Mouse (Mus musculus) myocyte (in vitro differentiated cells): Measurements from ENCODE around the gene Tnfaip1. TPM values are rescaled to one million over a fixed set of nuclear protein-coding genes. Genes with fewer than 3 reads are reported as not detected.

Experiments used
- H3K27me3 ChIP-seq: one replicate; pipeline ENCODE4 v1.6.1; 2011; ENCODE audit not compliant: control insufficient read depth, insufficient read depth, insufficient read length
- H3K36me3 ChIP-seq: one replicate; pipeline ENCODE4 v1.6.1; 2011; ENCODE audit not compliant: control insufficient read depth, insufficient read depth
- H3K4me2 ChIP-seq: one replicate; pipeline ENCODE4 v1.6.1; 2011; ENCODE audit warnings: low read depth, control low read depth
- H3K4me3 ChIP-seq: one replicate; pipeline ENCODE4 v1.5.1; 2011; ENCODE audit warnings: mild to moderate bottlenecking, control low read depth, moderate library complexity
- H3K79me2 ChIP-seq: one replicate; pipeline ENCODE4 v1.6.1; 2011; ENCODE audit not compliant: control insufficient read depth, insufficient read depth
- H3ac ChIP-seq: one replicate; pipeline ENCODE4 v1.6.1; 2011; ENCODE audit not compliant: control insufficient read depth, insufficient read length
- CEBPB ChIP-seq: IDR thresholded peaks from 2 replicates; pipeline ENCODE4 v1.6.1; 2011; ENCODE audit warnings: mild to moderate bottlenecking, moderate library complexity; ENCODE audit not compliant: poor library complexity, insufficient read depth, severe bottlenecking
- E2F4 ChIP-seq: IDR thresholded peaks from one replicate; pipeline ENCODE4 v1.6.1; 2011; ENCODE audit warnings: mild to moderate bottlenecking, control low read depth, moderate library complexity; ENCODE audit not compliant: insufficient read depth
- MAX ChIP-seq: IDR thresholded peaks from one replicate; pipeline ENCODE4 v1.6.1; 2011; ENCODE audit warnings: low read depth, mild to moderate bottlenecking, control low read depth
- MYOD1 ChIP-seq, 3 experiments: IDR thresholded peaks; one replicate each; pipeline ENCODE4 v1.6.1; 2011; ENCODE audit warnings: control low read depth in 2 of 3, low read depth in 2 of 3, mild to moderate bottlenecking in 2 of 3, moderate library complexity in 1 of 3; ENCODE audit not compliant: insufficient read length in 2 of 3, control insufficient read depth in 1 of 3
- MYOG ChIP-seq, 3 experiments: IDR thresholded peaks; one replicate each; pipeline ENCODE4 v1.6.1; 2011; ENCODE audit warnings: control low read depth in 2 of 3, low read depth in 2 of 3, mild to moderate bottlenecking in 2 of 3; ENCODE audit not compliant: insufficient read length in 2 of 3, control insufficient read depth in 1 of 3, insufficient read depth in 1 of 3
- POLR2A ChIP-seq: IDR thresholded peaks from one replicate; pipeline ENCODE4 v1.6.1; 2011; ENCODE audit warnings: low read depth, mild to moderate bottlenecking, control low read depth, moderate library complexity; ENCODE audit not compliant: insufficient read length
- POLR2AphosphoS2 ChIP-seq: IDR thresholded peaks from one replicate; pipeline ENCODE4 v1.6.1; 2011; ENCODE audit warnings: low read depth, control low read depth; ENCODE audit not compliant: insufficient read length
- REST ChIP-seq: IDR thresholded peaks from one replicate; pipeline ENCODE4 v1.6.1; 2011; ENCODE audit warnings: mild to moderate bottlenecking, control low read depth, moderate library complexity; ENCODE audit not compliant: insufficient read depth, insufficient read length
- SRF ChIP-seq: IDR thresholded peaks from one replicate; pipeline ENCODE4 v1.6.1; 2011; ENCODE audit warnings: low read depth; ENCODE audit not compliant: control insufficient read depth, insufficient read length
- TCF12 ChIP-seq: IDR thresholded peaks from one replicate; pipeline ENCODE4 v1.6.1; 2011; ENCODE audit warnings: mild to moderate bottlenecking, control low read depth; ENCODE audit not compliant: poor library complexity, insufficient read depth, severe bottlenecking
- TCF3 ChIP-seq: IDR thresholded peaks from one replicate; pipeline ENCODE4 v1.6.1; 2011; ENCODE audit warnings: low read depth, control low read depth; ENCODE audit not compliant: insufficient read length
- USF1 ChIP-seq: IDR thresholded peaks from one replicate; pipeline ENCODE4 v1.6.1; 2011; ENCODE audit warnings: low read depth, mild to moderate bottlenecking, control low read depth, moderate library complexity
- polyA plus RNA-seq: library from polyadenylated mRNA; unstranded; fragments of >200 nt; fragmentation: generic; extraction: Trizol; gene quantifications from one replicate; pipeline ENCODE4 v1.2.1, GENCODE M21; 2012; ENCODE audit warnings: missing spikeins

Tnfaip1 gene
- polyA plus RNA-seq, 1 experiment, result 59.3 TPM

DNA sequence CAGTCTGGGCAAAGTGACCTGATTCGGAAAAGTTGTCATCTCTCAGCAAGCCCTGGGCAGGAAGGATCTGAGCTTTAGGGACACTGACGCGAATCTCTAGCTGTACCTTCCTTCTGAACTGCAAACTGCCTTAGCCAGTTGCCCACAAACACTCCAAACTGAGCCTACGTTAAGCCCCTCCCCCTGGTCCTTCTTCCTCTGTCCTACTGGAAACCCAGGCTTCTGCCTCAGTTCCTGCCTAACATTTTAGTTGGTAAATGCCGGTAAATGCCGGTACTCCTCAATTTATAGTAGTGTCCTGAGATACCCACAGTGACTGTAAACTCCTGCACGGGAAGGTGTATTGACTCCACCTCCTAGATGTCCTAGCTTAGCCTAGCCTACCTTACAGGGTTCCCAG, 52.5 kb downstream of the Tnfaip1 start:
- peaks cover 26% of the 10 kb centered on the region for H3K27me3 ChIP-seq
- no peak overlapping the region for H3K4me2 ChIP-seq
- H3K36me3 ChIP-seq, result no peaks in the 10 kb centered on the region
- TF ChIP-seq POLR2A (no peak), MYOG (IDR thresholded peaks at IDR 0.05; ENCODE audit: control insufficient read depth in 1 of 3, insufficient read depth in 1 of 3, insufficient read length in 2 of 3, low read depth in 2 of 3) (no peak), REST (no peak), MYOD1 (IDR thresholded peaks at IDR 0.05; ENCODE audit: control insufficient read depth in 1 of 3, insufficient read length in 2 of 3, low read depth in 2 of 3) (no peak), MAX (no peak), USF1 (no peak), SRF (no peak), TCF12 (no peak), E2F4 (no peak), CEBPB (no peak), POLR2AphosphoS2 (no peak), TCF3 (no peak)
- no peaks in the 10 kb centered on the region for H3K79me2 ChIP-seq
- no peak overlapping the region for H3ac ChIP-seq
- H3K4me3 ChIP-seq, result no peak overlapping the region

DNA sequence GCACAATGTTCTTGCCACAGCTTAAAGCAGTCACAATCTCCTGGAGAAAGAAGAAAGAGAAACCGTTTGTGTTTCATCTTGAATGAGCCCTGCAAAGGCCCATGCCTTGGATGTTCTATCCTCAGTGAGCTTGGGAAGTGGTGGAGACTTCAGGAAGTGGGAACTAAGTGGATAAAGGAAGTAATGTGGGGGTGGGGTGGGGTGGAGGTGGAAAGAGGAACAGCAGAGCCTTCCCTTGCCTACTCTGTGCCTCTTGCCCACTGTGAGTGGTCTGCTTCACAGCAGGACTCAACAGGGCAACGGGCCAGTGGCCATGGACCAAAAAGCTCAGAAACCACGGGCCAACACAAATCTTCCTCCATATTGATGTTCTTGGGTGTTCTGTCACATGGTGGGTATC, 60.8 kb downstream of the Tnfaip1 start:
- H3K27me3 ChIP-seq, result peaks cover 20% of the 10 kb centered on the region
- H3K36me3 ChIP-seq, result no peaks in the 10 kb centered on the region
- no peak overlapping the region for H3ac ChIP-seq
- H3K79me2 ChIP-seq, result no peaks in the 10 kb centered on the region
- no peak overlapping the region for H3K4me2 ChIP-seq
- H3K4me3 ChIP-seq, result no peak overlapping the region
- TF ChIP-seq MYOG (IDR thresholded peaks at IDR 0.05; ENCODE audit: control insufficient read depth in 1 of 3, insufficient read depth in 1 of 3, insufficient read length in 2 of 3, low read depth in 2 of 3) (no peak), REST (no peak), USF1 (no peak), E2F4 (no peak), TCF12 (no peak), TCF3 (no peak), CEBPB (no peak), MAX (no peak), POLR2AphosphoS2 (no peak), SRF (no peak), POLR2A (no peak), MYOD1 (IDR thresholded peaks at IDR 0.05; ENCODE audit: control insufficient read depth in 1 of 3, insufficient read length in 2 of 3, low read depth in 2 of 3) (no peak)

Other genes with a start within 250 kb of the Tnfaip1 start
- gene BC030499, start 245.5 kb downstream of the Tnfaip1 start, polyA plus RNA-seq, result 0.20 TPM
- 19.2 TPM for gene Spag5, start 234.8 kb downstream of the Tnfaip1 start, polyA plus RNA-seq
- 1.7 TPM for gene Aldoc, start 213.4 kb downstream of the Tnfaip1 start, polyA plus RNA-seq
- 50.2 TPM for gene Pigs, start 207.9 kb downstream of the Tnfaip1 start, polyA plus RNA-seq
- 24.8 TPM for gene Unc119, start 192.8 kb downstream of the Tnfaip1 start, polyA plus RNA-seq
- 0.01 TPM for gene Foxn1, start 149.8 kb downstream of the Tnfaip1 start, polyA plus RNA-seq
- gene Slc13a2, start 114.1 kb downstream of the Tnfaip1 start, polyA plus RNA-seq, result 0.01 TPM
- gene Slc46a1, start 70.6 kb downstream of the Tnfaip1 start, polyA plus RNA-seq, result 7.5 TPM
- gene Sarm1, start 38.6 kb downstream of the Tnfaip1 start, polyA plus RNA-seq, result 0.17 TPM
- not detected for gene Vtn, start 37.2 kb downstream of the Tnfaip1 start, polyA plus RNA-seq
- not detected for gene Sebox, start 32.9 kb downstream of the Tnfaip1 start, polyA plus RNA-seq
- gene Tmem199, start 24.2 kb downstream of the Tnfaip1 start, polyA plus RNA-seq, result 35.0 TPM
- gene Poldip2, start 24.1 kb downstream of the Tnfaip1 start, polyA plus RNA-seq, result 103 TPM
- 53.9 TPM for gene Ift20, start within 50 bp of the Tnfaip1 start, polyA plus RNA-seq
- 125 TPM for gene Tmem97, start 14.4 kb upstream of the Tnfaip1 start, polyA plus RNA-seq
- 5.0 TPM for gene Nlk, start 161.0 kb upstream of the Tnfaip1 start, polyA plus RNA-seq
- 32.8 TPM for gene Ccnq, start 215.4 kb upstream of the Tnfaip1 start, polyA plus RNA-seq